Mouse (Mus musculus) hindbrain, embryonic 10.5 days (tissue): ENCODE results near the gene Mettl21e. TPM values are rescaled to one million over a fixed set of nuclear protein-coding genes. Genes with fewer than 3 reads are reported as not detected.

Experiments
- DNase-seq: peaks from one replicate; pipeline ENCODE4 v3.0.0-alpha.2; 2017; ENCODE audit warnings: low spot score
- H3K27ac ChIP-seq: fragments of 300-500 bp; sonication (generic); 2 replicates; pipeline ENCODE4 v1.5.1; 2016; ENCODE audit warnings: mild to moderate bottlenecking, moderate library complexity
- H3K27me3 ChIP-seq: fragments of 300-500 bp; sonication (generic); 2 replicates; pipeline ENCODE4 v1.6.1; 2016; ENCODE audit warnings: mild to moderate bottlenecking; ENCODE audit not compliant: poor library complexity, insufficient read depth, severe bottlenecking
- H3K36me3 ChIP-seq: fragments of 300-500 bp; sonication (generic); 2 replicates; pipeline ENCODE4 v1.6.1; 2016; ENCODE audit warnings: mild to moderate bottlenecking, moderate library complexity
- H3K4me1 ChIP-seq: fragments of 300-500 bp; sonication (generic); replicated peaks from 2 replicates; pipeline ENCODE4 v1.6.1; 2016; ENCODE audit warnings: mild to moderate bottlenecking
- H3K4me3 ChIP-seq: fragments of 300-500 bp; sonication (generic); 2 replicates; pipeline ENCODE4 v1.5.1; 2016; ENCODE audit warnings: mild to moderate bottlenecking, moderate library complexity
- H3K9me3 ChIP-seq: fragments of 300-500 bp; sonication (generic); 2 replicates; pipeline ENCODE4 v1.6.1; 2016; ENCODE audit warnings: mild to moderate bottlenecking, moderate library complexity
- WGBS: fragments of 180-500 bp; shearing (Covaris S2); methylation state at CpG from one replicate; pipeline ENCODE4 v1.1.7; 2016; 5-methylcytosine and 5-hydroxymethylcytosine counted together
- polyA plus RNA-seq: library from polyadenylated mRNA; unstranded; fragments of >200 nt; fragmentation: Nextera tagmentation; extraction: Ambion mirVana; gene quantifications from 2 replicates; pipeline ENCODE4 v1.2.1, GENCODE M21; 2016

The Mettl21e gene
- polyA plus RNA-seq, 1 experiment from 2014 or later: not detected

- peaks cover 94% of the 10 kb centered on the region for H3K36me3 ChIP-seq
Measured at GRCm38 (mm10) chr1:44178086-44178485, 40.7 kb downstream of the Mettl21e start.

GRCm38 (mm10) chr1:44173903-44174302, 44.9 kb downstream of the Mettl21e start:
- no peak overlapping the region for H3K4me3 ChIP-seq
- 86% methylated on average over 8 of the region's 8 CpGs for WGBS
- no peaks in the 10 kb centered on the region for H3K4me1 ChIP-seq
- no peak for DNase-seq
- H3K36me3 ChIP-seq: peaks cover 96% of the 10 kb centered on the region
- H3K9me3 ChIP-seq: peaks cover 17% of the 10 kb centered on the region
- no peak overlapping the region for H3K27ac ChIP-seq
- H3K27me3 ChIP-seq: no peaks in the 10 kb centered on the region

More at GRCm38 (mm10) chr1:44178086-44178485, 40.7 kb downstream of the Mettl21e start:
- H3K27me3 ChIP-seq: no peaks in the 10 kb centered on the region
- no peak overlapping the region for H3K4me3 ChIP-seq
- no peaks in the 10 kb centered on the region for H3K9me3 ChIP-seq
- H3K4me1 ChIP-seq: no peaks in the 10 kb centered on the region
- H3K27ac ChIP-seq: no peak overlapping the region
- 96% methylated on average over 5 of the region's 5 CpGs for WGBS
- no peak for DNase-seq

- Histone ChIP-seq H3K4me1 (no peaks in the 10 kb centered on the region), H3K27ac (no peak overlapping the region), H3K36me3 (peaks cover 96% of the 10 kb centered on the region), H3K4me3 (no peak overlapping the region), H3K9me3 (peaks cover 17% of the 10 kb centered on the region), H3K27me3 (no peaks in the 10 kb centered on the region)
- no peak for DNase-seq
- WGBS: 95% methylated on average over 4 of the region's 4 CpGs
Measured at GRCm38 (mm10) chr1:44172656-44173055, 46.1 kb downstream of the Mettl21e start.

GRCm38 (mm10) chr1:44167859-44168383, 50.8 kb downstream of the Mettl21e start:
- peaks cover 20% of the 10 kb centered on the region for H3K9me3 ChIP-seq
- no peaks in the 10 kb centered on the region for H3K27me3 ChIP-seq
- no peaks in the 10 kb centered on the region for H3K4me1 ChIP-seq
- DNase-seq: no peak
- H3K36me3 ChIP-seq: peaks cover 96% of the 10 kb centered on the region
- no peak overlapping the region for H3K4me3 ChIP-seq
- H3K27ac ChIP-seq: no peak overlapping the region
- 92% methylated on average over 3 of the region's 3 CpGs for WGBS

GRCm38 (mm10) chr1:44162389-44162788, 56.4 kb downstream of the Mettl21e start:
- no peak for DNase-seq
- no peak overlapping the region for H3K4me3 ChIP-seq
- H3K9me3 ChIP-seq: peaks cover under 1% of the 10 kb centered on the region; the same call in 1 of the 2 replicates
- no peaks in the 10 kb centered on the region for H3K27me3 ChIP-seq
- 96% methylated on average over 5 of the region's 5 CpGs for WGBS
- H3K27ac ChIP-seq: no peak overlapping the region
- peaks cover 97% of the 10 kb centered on the region for H3K36me3 ChIP-seq
- H3K4me1 ChIP-seq: no peaks in the 10 kb centered on the region

- no peaks in the 10 kb centered on the region for H3K9me3 ChIP-seq
- no peaks in the 10 kb centered on the region for H3K4me1 ChIP-seq
- DNase-seq: no peak
- H3K36me3 ChIP-seq: peaks cover 97% of the 10 kb centered on the region
- no peak overlapping the region for H3K27ac ChIP-seq
- H3K4me3 ChIP-seq: no peak overlapping the region
- H3K27me3 ChIP-seq: no peaks in the 10 kb centered on the region
- WGBS: 94% methylated on average over 6 of the region's 6 CpGs
Measured at GRCm38 (mm10) chr1:44161818-44162217, 56.9 kb downstream of the Mettl21e start.

GRCm38 (mm10) chr1:44158317-44158716, 60.4 kb downstream of the Mettl21e start:
- no peak overlapping the region for H3K27ac ChIP-seq
- H3K9me3 ChIP-seq: no peaks in the 10 kb centered on the region
- 90% methylated on average over 6 of the region's 6 CpGs for WGBS
- H3K36me3 ChIP-seq: peaks cover 66% of the 10 kb centered on the region
- H3K27me3 ChIP-seq: no peaks in the 10 kb centered on the region
- DNase-seq: no peak
- no peaks in the 10 kb centered on the region for H3K4me1 ChIP-seq
- no peak overlapping the region for H3K4me3 ChIP-seq

- Histone ChIP-seq H3K36me3 (peaks cover 47% of the 10 kb centered on the region), H3K4me1 (no peaks in the 10 kb centered on the region), H3K27me3 (no peaks in the 10 kb centered on the region), H3K4me3 (no peak overlapping the region), H3K9me3 (0 out of 2 replicates have a peak, but pooled peaks cover 2% of the 10 kb centered on the region), H3K27ac (no peak overlapping the region)
- DNase-seq: no peak
- WGBS: 96% methylated on average over 4 of the region's 4 CpGs
Measured at GRCm38 (mm10) chr1:44155287-44155686, 63.5 kb downstream of the Mettl21e start.

Other genes starting within 250 kb of the Mettl21e start
- gene Mettl21c, start 198.9 kb downstream of the Mettl21e start, polyA plus RNA-seq: 0.41 and 0.58 TPM in 2 replicates
- 0.07 and 0.09 TPM in 2 replicates for gene Gm8251, start 157.0 kb downstream of the Mettl21e start, polyA plus RNA-seq
- 94.6 and 112 TPM in 2 replicates for gene Tex30, start 116.5 kb downstream of the Mettl21e start, polyA plus RNA-seq
- 47.9 and 59.4 TPM in 2 replicates for gene Kdelc1, start 100.2 kb downstream of the Mettl21e start, polyA plus RNA-seq
- gene Bivm, start 100.0 kb downstream of the Mettl21e start, polyA plus RNA-seq: 19.9 and 21.2 TPM in 2 replicates
- 26.2 and 27.9 TPM in 2 replicates for gene Ercc5, start 71.2 kb downstream of the Mettl21e start, polyA plus RNA-seq